In genomic region chr2:103119197-103119854, GRCm38 (mm10) we compare ENCODE assay signal across 13 mouse cellular contexts. TPM values are rescaled to one million over a fixed set of nuclear protein-coding genes. Genes with fewer than 3 reads are reported as not detected.
DNase-seq lines count a peak whose midpoint lies in the region; ATAC-seq lines count a peak whose summit lies in the region.
"Had no signal": no experiment of that assay in that cellular context is flagged by ENCODE, and none has a peak within 500 bp of the region (broad histone marks: within the 10 kb centered on the region; RNA-seq: fewer than 3 reads in every experiment).

No protein-coding gene starts in this region.

- no peak overlapping the region for H3K27ac ChIP-seq in kidney, embryonic 15.5 days
- H3K27ac ChIP-seq in liver, embryonic 15.5 days (replicated peaks): no peak overlapping the region
- H3K27ac ChIP-seq: macrophage; stomach, postnatal 0 days had no signal

- ATAC-seq in kidney, embryonic 15.5 days (replicated peaks; ENCODE audit: low FRiP score): no peak
- peak; percentile 77 for ATAC-seq in liver, embryonic 15.5 days (ENCODE audit: insufficient read depth)
- ATAC-seq: hindbrain, embryonic 16.5 days had no signal

- no peaks in the 10 kb centered on the region for H3K4me1 ChIP-seq in kidney, embryonic 15.5 days
- H3K4me1 ChIP-seq in liver, embryonic 15.5 days (replicated peaks): no peaks in the 10 kb centered on the region

- DNase-seq in kidney, adult 11 months: peak; percentile 19
- peak; percentile 13 for DNase-seq in 416B (ENCODE audit: low read depth)
- peak; percentile 1 for DNase-seq in c-Kit-negative CD71-positive TER-119-positive erythroid progenitor cells, embryonic 14.5 days (ENCODE audit: low read depth, low spot score)
- DNase-seq in natural killer cell, adult 2 months (ENCODE audit: low spot score in 2 of 2): no peak
- no peak for DNase-seq in left cerebral cortex, postnatal 10 days (ENCODE audit: extremely low spot score in 1 of 2, low spot score in 2 of 2)
- no peak for DNase-seq in right cerebral cortex, postnatal 10 days (ENCODE audit: low spot score in 2 of 2)
- DNase-seq: cerebellum, postnatal 14 days; right cerebral cortex, adult 18-20 months had no signal

- H3K4me3 ChIP-seq in kidney, embryonic 15.5 days (replicated peaks): no peak overlapping the region
- H3K4me3 ChIP-seq in liver, embryonic 15.5 days (replicated peaks): no peak overlapping the region

- no peaks in the 10 kb centered on the region for H3K36me3 ChIP-seq in kidney, embryonic 15.5 days
- H3K36me3 ChIP-seq in liver, embryonic 15.5 days (replicated peaks): no peaks in the 10 kb centered on the region

- no peaks in the 10 kb centered on the region for H3K9me3 ChIP-seq in kidney, embryonic 15.5 days (replicated peaks)
- no peaks in the 10 kb centered on the region for H3K9me3 ChIP-seq in liver, embryonic 15.5 days (replicated peaks)

- intact Hi-C loops in left cerebral cortex, postnatal 10 days (cut with DNase I): no loop called here

- H3K27me3 ChIP-seq in kidney, embryonic 15.5 days: no peaks in the 10 kb centered on the region
- 0 out of 2 replicates have a peak, but pooled peaks cover 3% of the 10 kb centered on the region for H3K27me3 ChIP-seq in liver, embryonic 15.5 days

- no peak overlapping the region for H3K9ac ChIP-seq in kidney, embryonic 15.5 days
- H3K9ac ChIP-seq in liver, embryonic 15.5 days: no peak overlapping the region

- 71% methylated on average over 7 of the region's 7 CpGs for WGBS in kidney, embryonic 15.5 days
- WGBS in liver, embryonic 15.5 days (ENCODE audit: insufficient replicate concordance): 52% methylated on average over 7 of the region's 7 CpGs

- no peak overlapping the region for H3K4me2 ChIP-seq in kidney, embryonic 15.5 days
- no peak overlapping the region for H3K4me2 ChIP-seq in liver, embryonic 15.5 days

RNA-seq across cellular contexts. Expression of gene Apip, which starts 45.9 kb away (rescaled TPM):
- polyA plus RNA-seq in kidney, embryonic 15.5 days (2015; fragmentation: Nextera tagmentation; extraction: Ambion mirVana): 62.9 and 66.1 TPM in 2 replicates
- 36.0 and 37.3 TPM in 2 replicates for polyA plus RNA-seq in liver, embryonic 15.5 days (2015; fragmentation: Nextera tagmentation; extraction: Ambion mirVana)
- total RNA-seq in left cerebral cortex, postnatal 10 days (2021): 10 to 100 TPM; 29.8 to 29.9 TPM

RNA-seq across cellular contexts. Expression of gene Pdhx, which starts 46.0 kb away (rescaled TPM):
- 43.0 and 45.0 TPM in 2 replicates for polyA plus RNA-seq in kidney, embryonic 15.5 days (2015; fragmentation: Nextera tagmentation; extraction: Ambion mirVana)
- polyA plus RNA-seq in liver, embryonic 15.5 days (2015; fragmentation: Nextera tagmentation; extraction: Ambion mirVana): 19.8 and 20.1 TPM in 2 replicates
- total RNA-seq in left cerebral cortex, postnatal 10 days (2021): 10 to 100 TPM; 69.4 to 70.6 TPM

Comparison
In these comparisons a context has a peak if more than half of its experiments do, and no peak if none do; other contexts are left out.
1. DNase-seq: peak in kidney, adult 11 months (single experiment), 416B (single experiment) and c-Kit-negative CD71-positive TER-119-positive erythroid progenitor cells, embryonic 14.5 days (single experiment); none in natural killer cell, adult 2 months (0 of 2), left cerebral cortex, postnatal 10 days (0 of 2) and right cerebral cortex, postnatal 10 days (0 of 2).